Mouse (Mus musculus): ENCODE results near the gene Spp2. TPM values are rescaled to one million over a fixed set of nuclear protein-coding genes. Genes with fewer than 3 reads are reported as not detected.

Spp2 gene
- polyA plus RNA-seq, 1 experiment from 2014 or later: not detected

GRCm38 (mm10) chr1:88393321-88393720 is 13.4 kb upstream of the Spp2 start:
- H3K4me3 ChIP-seq (ENCODE audit: control insufficient read depth in 1 of 2, insufficient read depth in 1 of 2, low read depth in 1 of 2, low read length in 2 of 2): no peak overlapping the region
- H3K36me3 ChIP-seq (ENCODE audit: control insufficient read depth, insufficient read depth, low read length): no peaks in the 10 kb centered on the region
- no peaks in the 10 kb centered on the region for H3K9me3 ChIP-seq (ENCODE audit: control insufficient read depth, low read length)
- no peak overlapping the region for H3K9ac ChIP-seq (ENCODE audit: low read length)
- 80% methylated on average over 5 of the region's 5 CpGs for WGBS
- no peak overlapping the region for H3K4me2 ChIP-seq (ENCODE audit: low read length)
- H3K27me3 ChIP-seq (ENCODE audit: control insufficient read depth, insufficient read depth, low read length): no peaks in the 10 kb centered on the region
- H3K4me1 ChIP-seq (ENCODE audit: control insufficient read depth in 2 of 2, insufficient read depth in 2 of 2, low read length in 2 of 2): no peaks in the 10 kb centered on the region
- no peak for ATAC-seq (ENCODE audit: insufficient number of reproducible peaks, insufficient read depth, low FRiP score, low read depth)
- H3K27ac ChIP-seq (replicated peaks in 1 of 2; ENCODE audit: control insufficient read depth in 1 of 2, insufficient read depth in 1 of 2, low read depth in 2 of 2, low read length in 2 of 2): no peak overlapping the region

GRCm38 (mm10) chr1:88403378-88403777 is 3.4 kb upstream of the Spp2 start:
- Histone ChIP-seq H3K9me3 (ENCODE audit: control insufficient read depth, low read length) (no peaks in the 10 kb centered on the region), H3K4me2 (ENCODE audit: low read length) (no peak overlapping the region), H3K27me3 (ENCODE audit: control insufficient read depth, insufficient read depth, low read length) (no peaks in the 10 kb centered on the region), H3K27ac (replicated peaks in 1 of 2; ENCODE audit: control insufficient read depth in 1 of 2, insufficient read depth in 1 of 2, low read depth in 2 of 2, low read length in 2 of 2) (no peak overlapping the region), H3K4me1 (ENCODE audit: control insufficient read depth in 2 of 2, insufficient read depth in 2 of 2, low read length in 2 of 2) (no peaks in the 10 kb centered on the region), H3K9ac (ENCODE audit: low read length) (no peak overlapping the region), H3K36me3 (ENCODE audit: control insufficient read depth, insufficient read depth, low read length) (no peaks in the 10 kb centered on the region), H3K4me3 (ENCODE audit: control insufficient read depth in 1 of 2, insufficient read depth in 1 of 2, low read depth in 1 of 2, low read length in 2 of 2) (no peak overlapping the region)
- no peak for ATAC-seq (ENCODE audit: insufficient number of reproducible peaks, insufficient read depth, low FRiP score, low read depth)
- 70% methylated on average over 3 of the region's 3 CpGs for WGBS

GRCm38 (mm10) chr1:88406078-88406806 is 519 bp upstream of the Spp2 start:
- Histone ChIP-seq H3K27me3 (ENCODE audit: control insufficient read depth, insufficient read depth, low read length) (no peaks in the 10 kb centered on the region), H3K4me2 (ENCODE audit: low read length) (no peak overlapping the region), H3K4me1 (ENCODE audit: control insufficient read depth in 2 of 2, insufficient read depth in 2 of 2, low read length in 2 of 2) (no peaks in the 10 kb centered on the region), H3K4me3 (ENCODE audit: control insufficient read depth in 1 of 2, insufficient read depth in 1 of 2, low read depth in 1 of 2, low read length in 2 of 2) (no peak overlapping the region), H3K36me3 (ENCODE audit: control insufficient read depth, insufficient read depth, low read length) (no peaks in the 10 kb centered on the region), H3K9ac (ENCODE audit: low read length) (no peak overlapping the region), H3K27ac (replicated peaks in 1 of 2; ENCODE audit: control insufficient read depth in 1 of 2, insufficient read depth in 1 of 2, low read depth in 2 of 2, low read length in 2 of 2) (no peak overlapping the region), H3K9me3 (ENCODE audit: control insufficient read depth, low read length) (no peaks in the 10 kb centered on the region)
- no peak for ATAC-seq (ENCODE audit: insufficient number of reproducible peaks, insufficient read depth, low FRiP score, low read depth)
- WGBS: 69% methylated on average over 12 of the region's 12 CpGs

- Histone ChIP-seq H3K27me3 (ENCODE audit: control insufficient read depth, insufficient read depth, low read length) (no peaks in the 10 kb centered on the region), H3K36me3 (ENCODE audit: control insufficient read depth, insufficient read depth, low read length) (no peaks in the 10 kb centered on the region), H3K4me1 (ENCODE audit: control insufficient read depth in 2 of 2, insufficient read depth in 2 of 2, low read length in 2 of 2) (no peaks in the 10 kb centered on the region), H3K27ac (replicated peaks in 1 of 2; ENCODE audit: control insufficient read depth in 1 of 2, insufficient read depth in 1 of 2, low read depth in 2 of 2, low read length in 2 of 2) (no peak overlapping the region), H3K4me2 (ENCODE audit: low read length) (no peak overlapping the region), H3K9ac (ENCODE audit: low read length) (no peak overlapping the region), H3K9me3 (ENCODE audit: control insufficient read depth, low read length) (no peaks in the 10 kb centered on the region), H3K4me3 (ENCODE audit: control insufficient read depth in 1 of 2, insufficient read depth in 1 of 2, low read depth in 1 of 2, low read length in 2 of 2) (no peak overlapping the region)
- WGBS: 81% methylated on average over 4 of the region's 4 CpGs
- ATAC-seq (ENCODE audit: insufficient number of reproducible peaks, insufficient read depth, low FRiP score, low read depth): no peak
These were observed 1.6 kb downstream of the Spp2 start for GRCm38 (mm10) chr1:88408340-88408739.

GRCm38 (mm10) chr1:88412013-88412412 is 5.3 kb downstream of the Spp2 start:
- Histone ChIP-seq H3K9ac (ENCODE audit: low read length) (no peak overlapping the region), H3K4me3 (ENCODE audit: control insufficient read depth in 1 of 2, insufficient read depth in 1 of 2, low read depth in 1 of 2, low read length in 2 of 2) (no peak overlapping the region), H3K4me1 (ENCODE audit: control insufficient read depth in 2 of 2, insufficient read depth in 2 of 2, low read length in 2 of 2) (no peaks in the 10 kb centered on the region), H3K36me3 (ENCODE audit: control insufficient read depth, insufficient read depth, low read length) (no peaks in the 10 kb centered on the region), H3K4me2 (ENCODE audit: low read length) (no peak overlapping the region), H3K27ac (replicated peaks in 1 of 2; ENCODE audit: control insufficient read depth in 1 of 2, insufficient read depth in 1 of 2, low read depth in 2 of 2, low read length in 2 of 2) (no peak overlapping the region), H3K27me3 (ENCODE audit: control insufficient read depth, insufficient read depth, low read length) (no peaks in the 10 kb centered on the region), H3K9me3 (ENCODE audit: control insufficient read depth, low read length) (no peaks in the 10 kb centered on the region)
- ATAC-seq (ENCODE audit: insufficient number of reproducible peaks, insufficient read depth, low FRiP score, low read depth): no peak
- WGBS: 78% methylated on average over 5 of the region's 5 CpGs

GRCm38 (mm10) chr1:88418943-88419342 is 12.2 kb downstream of the Spp2 start:
- Histone ChIP-seq H3K4me3 (ENCODE audit: control insufficient read depth in 1 of 2, insufficient read depth in 1 of 2, low read depth in 1 of 2, low read length in 2 of 2) (no peak overlapping the region), H3K9ac (ENCODE audit: low read length) (no peak overlapping the region), H3K27ac (replicated peaks in 1 of 2; ENCODE audit: control insufficient read depth in 1 of 2, insufficient read depth in 1 of 2, low read depth in 2 of 2, low read length in 2 of 2) (peak overlapping the region; percentile 2 to 29; a peak in 1 of 4 replicates), H3K4me1 (ENCODE audit: control insufficient read depth in 2 of 2, insufficient read depth in 2 of 2, low read length in 2 of 2) (no peaks in the 10 kb centered on the region; a peak in 1 of 4 replicates), H3K27me3 (ENCODE audit: control insufficient read depth, insufficient read depth, low read length) (no peaks in the 10 kb centered on the region), H3K9me3 (ENCODE audit: control insufficient read depth, low read length) (no peaks in the 10 kb centered on the region), H3K36me3 (ENCODE audit: control insufficient read depth, insufficient read depth, low read length) (no peaks in the 10 kb centered on the region), H3K4me2 (ENCODE audit: low read length) (no peak overlapping the region)
- 66% methylated on average over 2 of the region's 2 CpGs for WGBS
- ATAC-seq (ENCODE audit: insufficient number of reproducible peaks, insufficient read depth, low FRiP score, low read depth): no peak

GRCm38 (mm10) chr1:88422045-88422444 is 15.3 kb downstream of the Spp2 start:
- Histone ChIP-seq H3K36me3 (ENCODE audit: control insufficient read depth, insufficient read depth, low read length) (no peaks in the 10 kb centered on the region), H3K27ac (replicated peaks in 1 of 2; ENCODE audit: control insufficient read depth in 1 of 2, insufficient read depth in 1 of 2, low read depth in 2 of 2, low read length in 2 of 2) (no peak overlapping the region), H3K4me3 (ENCODE audit: control insufficient read depth in 1 of 2, insufficient read depth in 1 of 2, low read depth in 1 of 2, low read length in 2 of 2) (no peak overlapping the region), H3K4me2 (ENCODE audit: low read length) (no peak overlapping the region), H3K9ac (ENCODE audit: low read length) (no peak overlapping the region), H3K4me1 (ENCODE audit: control insufficient read depth in 2 of 2, insufficient read depth in 2 of 2, low read length in 2 of 2) (no peaks in the 10 kb centered on the region; a peak in 1 of 4 replicates), H3K9me3 (ENCODE audit: control insufficient read depth, low read length) (no peaks in the 10 kb centered on the region), H3K27me3 (ENCODE audit: control insufficient read depth, insufficient read depth, low read length) (no peaks in the 10 kb centered on the region; the same call in 1 of the 2 replicates)
- ATAC-seq (ENCODE audit: insufficient number of reproducible peaks, insufficient read depth, low FRiP score, low read depth): no peak
- 79% methylated on average over 10 of the region's 10 CpGs for WGBS

Data from heart, embryonic 14.5 days (tissue).